Comparison of ENCODE assay signal across 9 mouse cellular contexts in the genomic region with DNA sequence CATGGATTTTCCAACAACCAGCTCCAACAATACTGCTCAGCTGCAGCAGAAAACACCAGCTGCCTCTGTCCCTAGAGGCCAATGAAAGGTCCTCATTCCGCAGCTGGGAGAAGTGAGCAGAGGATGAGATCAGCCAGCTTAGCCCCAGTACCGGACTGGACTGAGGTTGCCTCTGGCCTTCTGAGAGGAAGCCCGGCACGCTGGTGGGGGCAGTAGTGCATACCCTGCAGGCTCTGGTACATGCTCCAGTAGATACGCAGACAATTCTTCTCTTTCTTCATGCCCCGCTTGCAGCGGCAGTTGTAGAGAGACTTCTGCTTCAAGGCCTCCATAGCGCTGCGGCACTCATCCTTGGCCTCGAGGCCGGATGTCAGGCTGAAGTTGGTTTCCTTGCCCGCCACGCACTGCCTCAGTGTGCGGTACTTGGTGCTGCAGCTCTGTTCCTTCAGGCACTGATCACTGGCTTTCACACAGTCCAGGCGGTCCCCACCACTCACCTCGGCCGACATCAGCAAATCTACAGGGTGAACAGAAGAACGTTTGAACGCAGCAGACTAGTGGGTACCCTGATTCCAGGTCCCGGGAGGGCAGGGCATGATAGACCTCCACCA. TPM values are rescaled to one million over a fixed set of nuclear protein-coding genes. Genes with fewer than 3 reads are reported as not detected.
DNase-seq lines count a peak whose midpoint lies in the region; ATAC-seq and TF ChIP-seq lines count a peak whose summit lies in the region.
"Had no signal": no experiment of that assay in that cellular context is flagged by ENCODE, and none has a peak within 500 bp of the region (broad histone marks: within the 10 kb centered on the region; RNA-seq: fewer than 3 reads in every experiment).

No protein-coding gene starts in this region.

- peaks cover 28% of the 10 kb centered on the region; the same call in 1 of the 2 replicates for H3K4me1 ChIP-seq in kidney, embryonic 14.5 days (ENCODE audit: control insufficient read depth, insufficient read depth, low read length)
- peaks cover 65% of the 10 kb centered on the region for H3K4me1 ChIP-seq in embryonic facial prominence, embryonic 10.5 days
- peaks cover 44% of the 10 kb centered on the region for H3K4me1 ChIP-seq in heart, embryonic 10.5 days
- peaks cover 48% of the 10 kb centered on the region for H3K4me1 ChIP-seq in midbrain, embryonic 14.5 days (ENCODE audit: control insufficient read depth, insufficient read depth, low read length)
- H3K4me1 ChIP-seq in thymus, adult 2 months (replicated peaks; ENCODE audit: control insufficient read depth, insufficient read depth, low read length): peaks cover 37% of the 10 kb centered on the region

- H3K4me3 ChIP-seq in kidney, embryonic 14.5 days (ENCODE audit: low read length): peak overlapping the region; percentile 50
- peak overlapping the region; percentile 67 for H3K4me3 ChIP-seq in embryonic facial prominence, embryonic 10.5 days
- H3K4me3 ChIP-seq in heart, embryonic 10.5 days: peak overlapping the region; percentile 68
- H3K4me3 ChIP-seq in midbrain, embryonic 14.5 days (replicated peaks; ENCODE audit: low read depth, low read length): peak overlapping the region; percentile 51
- peak overlapping the region; percentile 62 for H3K4me3 ChIP-seq in thymus, adult 2 months (ENCODE audit: control insufficient read depth, insufficient read depth, low read length)

- H3K27ac ChIP-seq in kidney, embryonic 14.5 days (ENCODE audit: low read depth, low read length): peak overlapping the region; percentile 38; the same call in 1 of the 2 replicates
- H3K27ac ChIP-seq in embryonic facial prominence, embryonic 10.5 days (replicated peaks): peak overlapping the region; percentile 61
- no peak overlapping the region for H3K27ac ChIP-seq in heart, embryonic 10.5 days
- H3K27ac ChIP-seq in midbrain, embryonic 14.5 days (replicated peaks; ENCODE audit: low read depth, low read length): peak overlapping the region; percentile 45
- H3K27ac ChIP-seq in thymus, adult 2 months (ENCODE audit: control insufficient read depth, insufficient read depth, low read length): no peak overlapping the region

- TF ChIP-seq POLR2A in thymus, adult 2 months (IDR thresholded peaks at IDR 0.05; ENCODE audit: control insufficient read depth, extremely low read depth, insufficient read depth, low read length, poor library complexity): no peak

- no peak for DNase-seq in kidney, adult 9 months
- DNase-seq in embryonic facial prominence, embryonic 10.5 days (ENCODE audit: low spot score): peak; percentile 47
- no peak for DNase-seq in heart, embryonic 10.5 days (ENCODE audit: low spot score)
- DNase-seq in kidney, postnatal 14 days: peak; percentile 13
- peak; percentile 44 for DNase-seq in midbrain, embryonic 14.5 days
- DNase-seq in thymus, adult 2 months: peak; percentile 33
- no peak for DNase-seq in cerebellum, adult 11-12 months

- 0 out of 2 replicates have a peak, but pooled peaks cover 4% of the 10 kb centered on the region for H3K27me3 ChIP-seq in kidney, embryonic 14.5 days (ENCODE audit: control insufficient read depth, insufficient read depth, low read length)
- peaks cover 82% of the 10 kb centered on the region for H3K27me3 ChIP-seq in embryonic facial prominence, embryonic 10.5 days (replicated peaks; ENCODE audit: low read depth, poor library complexity, severe bottlenecking)
- H3K27me3 ChIP-seq in heart, embryonic 10.5 days (ENCODE audit: insufficient read depth, poor library complexity, severe bottlenecking): peaks cover 74% of the 10 kb centered on the region
- H3K27me3 ChIP-seq in midbrain, embryonic 14.5 days (ENCODE audit: control insufficient read depth, insufficient read depth, low read length): no peaks in the 10 kb centered on the region
- H3K27me3 ChIP-seq in thymus, adult 2 months (ENCODE audit: control insufficient read depth, insufficient read depth, low read length): no peaks in the 10 kb centered on the region; the same call in 1 of the 2 replicates

- no peak for TF ChIP-seq CTCF in thymus, adult 2 months (IDR thresholded peaks at IDR 0.05; ENCODE audit: borderline replicate concordance, control insufficient read depth, extremely low read depth, insufficient read depth, low read length, poor library complexity)

- no peaks in the 10 kb centered on the region for H3K9me3 ChIP-seq in kidney, embryonic 14.5 days (ENCODE audit: control insufficient read depth, low read length)
- H3K9me3 ChIP-seq in embryonic facial prominence, embryonic 10.5 days: no peaks in the 10 kb centered on the region
- H3K9me3 ChIP-seq in heart, embryonic 10.5 days: no peaks in the 10 kb centered on the region
- H3K9me3 ChIP-seq in midbrain, embryonic 14.5 days (ENCODE audit: control insufficient read depth, low read length): no peaks in the 10 kb centered on the region

- H3K36me3 ChIP-seq in kidney, embryonic 14.5 days (ENCODE audit: control insufficient read depth, insufficient read depth, low read length): no peaks in the 10 kb centered on the region
- H3K36me3 ChIP-seq in embryonic facial prominence, embryonic 10.5 days (replicated peaks): no peaks in the 10 kb centered on the region
- no peaks in the 10 kb centered on the region for H3K36me3 ChIP-seq in heart, embryonic 10.5 days
- no peaks in the 10 kb centered on the region for H3K36me3 ChIP-seq in midbrain, embryonic 14.5 days (ENCODE audit: control insufficient read depth, insufficient read depth, low read length)
- no peaks in the 10 kb centered on the region for H3K36me3 ChIP-seq in thymus, adult 2 months (ENCODE audit: control insufficient read depth, insufficient read depth, low read length)

- H3K9ac ChIP-seq in kidney, embryonic 14.5 days (ENCODE audit: low read depth, low read length): peak overlapping the region; percentile 67
- peak overlapping the region; percentile 59 for H3K9ac ChIP-seq in midbrain, embryonic 14.5 days (replicated peaks; ENCODE audit: low read length)

- peak; percentile 16; the same call in 1 of the 2 replicates for ATAC-seq in kidney, embryonic 14.5 days (ENCODE audit: low FRiP score, low TSS enrichment)
- no peak for ATAC-seq in midbrain, embryonic 14.5 days (ENCODE audit: low FRiP score, low TSS enrichment)

- peak overlapping the region; percentile 93 for H3K4me2 ChIP-seq in kidney, embryonic 14.5 days (replicated peaks; ENCODE audit: low read depth, low read length)
- H3K4me2 ChIP-seq in midbrain, embryonic 14.5 days (ENCODE audit: low read length): peak overlapping the region; percentile 96

- 4% methylated on average over 20 of the region's 20 CpGs for WGBS in kidney, embryonic 14.5 days
- 2% methylated on average over 20 of the region's 20 CpGs for WGBS in embryonic facial prominence, embryonic 10.5 days
- 4% methylated on average over 20 of the region's 20 CpGs for WGBS in heart, embryonic 10.5 days
- 2% methylated on average over 20 of the region's 20 CpGs for WGBS in midbrain, embryonic 14.5 days
- 7% methylated on average over 20 of the region's 20 CpGs for WGBS in thymus, adult 2 months

RNA-seq across cellular contexts. Expression of a gene that starts 2.7 kb away (rescaled TPM):
- 38.1 and 70.1 TPM in 2 replicates for polyA plus RNA-seq in kidney, embryonic 14.5 days (2014; fragmentation: Nextera tagmentation; extraction: Ambion mirVana)
- polyA plus RNA-seq in embryonic facial prominence, embryonic 10.5 days (2016; fragmentation: Nextera tagmentation; extraction: Ambion mirVana): 13.4 and 15.4 TPM in 2 replicates
- 2.1 and 6.0 TPM in 2 replicates for polyA plus RNA-seq in heart, embryonic 10.5 days (2016; fragmentation: Nextera tagmentation; extraction: Ambion mirVana)
- polyA plus RNA-seq in midbrain, embryonic 14.5 days (2014; fragmentation: Nextera tagmentation; extraction: Ambion mirVana): 34.7 and 40.5 TPM in 2 replicates
- polyA plus RNA-seq in thymus, adult 2 months (2012; rRNA removed): 6.1 and 7.0 TPM in 2 replicates

RNA-seq across cellular contexts. Expression of a gene that starts 58.7 kb away (rescaled TPM):
- not detected in 2 replicates for polyA plus RNA-seq in kidney, embryonic 14.5 days (2014; fragmentation: Nextera tagmentation; extraction: Ambion mirVana)
- polyA plus RNA-seq in embryonic facial prominence, embryonic 10.5 days (2016; fragmentation: Nextera tagmentation; extraction: Ambion mirVana): not detected in 2 replicates
- polyA plus RNA-seq in heart, embryonic 10.5 days (2016; fragmentation: Nextera tagmentation; extraction: Ambion mirVana): not detected in 2 replicates
- not detected in 2 replicates for polyA plus RNA-seq in midbrain, embryonic 14.5 days (2014; fragmentation: Nextera tagmentation; extraction: Ambion mirVana)
- polyA plus RNA-seq in thymus, adult 2 months (2012; rRNA removed): not detected in 2 replicates
- polyA plus RNA-seq: small intestine, adult 2 months had no signal

Comparison
In these comparisons a context has a peak if more than half of its experiments do, and no peak if none do; other contexts are left out.
1. DNase-seq: peak in embryonic facial prominence, embryonic 10.5 days (single experiment), kidney, postnatal 14 days (single experiment), midbrain, embryonic 14.5 days (single experiment) and thymus, adult 2 months (single experiment); none in kidney, adult 9 months (single experiment), heart, embryonic 10.5 days (single experiment) and cerebellum, adult 11-12 months (single experiment).
2. H3K27ac ChIP-seq: peak in kidney, embryonic 14.5 days (single experiment), embryonic facial prominence, embryonic 10.5 days (single experiment) and midbrain, embryonic 14.5 days (single experiment); none in heart, embryonic 10.5 days (single experiment) and thymus, adult 2 months (single experiment).
3. Peak in every context shown above with its lines, with median percentiles within 50 percentile points of each other: H3K4me3 ChIP-seq.